Mouse (Mus musculus): ENCODE measurements at regions not wholly inside any gene's neighbourhood (a gene's known extent, or its start where the extent isn't known, plus 50 kb on each side); places are given as distances from the start of the nearest gene placed in this dataset.

- TF ChIP-seq POLR2A (IDR thresholded peaks at IDR 0.05; ENCODE audit: insufficient read depth, low read depth, low read length) (no peak), EP300 (IDR thresholded peaks at IDR 0.05; ENCODE audit: insufficient read depth, low read depth, low read length) (no peak)
Measured at GRCm38 (mm10) chr16:30677896-30678707, 78.6 kb downstream of the Fam43a start.
